Mouse (Mus musculus) liver, embryonic 15.5 days (tissue): ENCODE data around the gene Nfkb2. TPM values are rescaled to one million over a fixed set of nuclear protein-coding genes. Genes with fewer than 3 reads are reported as not detected.
A peak's percentile ranks its signal among the peaks of the same experiment; 100 is the strongest.

Source experiments
- ATAC-seq: fragments of 200-750 bp; cut with Nextera tagmentation; 2 replicates; pipeline ENCODE4 v1.8.0; 2017; ENCODE audit warnings: moderate number of reproducible peaks, mild to moderate bottlenecking, moderate library complexity; ENCODE audit not compliant: insufficient read depth
- H3K27ac ChIP-seq: fragments of 300-500 bp; sonication (generic); replicated peaks from 2 replicates; pipeline ENCODE4 v1.5.1; 2015; ENCODE audit warnings: mild to moderate bottlenecking, inconsistent platforms
- H3K27me3 ChIP-seq: fragments of 300-500 bp; sonication (generic); 2 replicates; pipeline ENCODE4 v1.6.1; 2015; ENCODE audit warnings: mild to moderate bottlenecking, inconsistent platforms
- H3K36me3 ChIP-seq: fragments of 300-500 bp; sonication (generic); replicated peaks from 2 replicates; pipeline ENCODE4 v1.6.1; 2015; ENCODE audit warnings: moderate library complexity, mild to moderate bottlenecking, inconsistent platforms
- H3K4me1 ChIP-seq: fragments of 300-500 bp; sonication (generic); replicated peaks from 2 replicates; pipeline ENCODE4 v1.6.1; 2015; ENCODE audit warnings: inconsistent platforms
- H3K4me2 ChIP-seq: fragments of 300-500 bp; sonication (generic); 2 replicates; pipeline ENCODE4 v1.6.1; 2015; ENCODE audit warnings: moderate library complexity, mild to moderate bottlenecking, inconsistent platforms
- H3K4me3 ChIP-seq: fragments of 300-500 bp; sonication (generic); replicated peaks from 2 replicates; pipeline ENCODE4 v1.5.1; 2015; ENCODE audit warnings: mild to moderate bottlenecking, inconsistent platforms
- H3K9ac ChIP-seq: fragments of 300-500 bp; sonication (generic); 2 replicates; pipeline ENCODE4 v1.6.1; 2015; ENCODE audit warnings: moderate library complexity, mild to moderate bottlenecking, inconsistent platforms
- H3K9me3 ChIP-seq: fragments of 300-500 bp; sonication (generic); replicated peaks from 2 replicates; pipeline ENCODE4 v1.6.1; 2016; ENCODE audit warnings: inconsistent platforms
- WGBS: fragments of 180-500 bp; shearing (Covaris S2); methylation state at CpG from one replicate; pipeline ENCODE4 v1.1.7; 2015; ENCODE audit warnings: mixed read lengths; ENCODE audit not compliant: insufficient replicate concordance; 5-methylcytosine and 5-hydroxymethylcytosine counted together
- polyA plus RNA-seq: library from polyadenylated mRNA; unstranded; fragments of >200 nt; fragmentation: Nextera tagmentation; extraction: Ambion mirVana; gene quantifications from 2 replicates; pipeline ENCODE4 v1.2.1, GENCODE M21; 2015

Nfkb2 gene
- polyA plus RNA-seq, 1 experiment from 2014 or later, result 4.2 TPM

DNA sequence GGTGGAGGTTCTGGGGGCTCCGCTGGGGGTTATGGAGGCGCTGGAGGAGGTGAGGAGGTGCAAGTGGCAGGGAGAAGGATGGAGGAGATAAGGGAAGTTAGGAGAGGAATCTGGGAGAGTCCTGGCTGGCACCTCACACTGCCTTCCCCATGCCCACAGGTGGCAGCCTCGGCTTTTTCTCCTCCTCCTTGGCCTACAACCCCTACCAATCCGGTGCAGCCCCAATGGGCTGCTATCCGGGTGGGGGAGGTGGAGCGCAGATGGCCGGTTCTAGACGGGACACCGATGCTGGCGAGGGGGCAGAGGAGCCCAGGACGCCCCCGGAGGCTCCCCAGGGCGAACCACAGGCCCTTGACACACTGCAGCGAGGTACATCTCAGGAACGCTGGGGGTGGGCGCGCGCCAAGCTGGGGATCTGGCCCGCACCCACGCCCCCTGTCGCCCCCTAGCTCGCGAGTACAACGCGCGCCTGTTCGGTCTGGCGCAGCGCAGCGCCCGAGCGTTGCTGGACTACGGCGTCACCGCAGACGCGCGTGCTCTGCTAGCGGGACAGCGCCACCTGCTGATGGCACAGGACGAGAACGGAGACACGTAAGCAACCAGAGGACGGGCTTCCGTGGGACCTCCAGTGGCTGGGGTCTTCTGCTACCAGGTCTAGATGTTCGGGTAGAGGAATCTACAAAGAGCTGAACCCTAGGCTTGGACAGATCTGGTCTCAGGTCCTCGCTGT, 4.8 kb downstream of the Nfkb2 start:
- no peaks in the 10 kb centered on the region for H3K9me3 ChIP-seq
- 3% methylated on average over 46 of the region's 47 CpGs for WGBS
- peak overlapping the region; percentile 47 for H3K9ac ChIP-seq
- H3K4me1 ChIP-seq, result peaks cover 62% of the 10 kb centered on the region
- ATAC-seq, result no peak
- no peak overlapping the region; the same call in 1 of the 2 replicates for H3K27ac ChIP-seq
- H3K27me3 ChIP-seq, result peaks cover 34% of the 10 kb centered on the region
- H3K4me2 ChIP-seq, result peak overlapping the region; percentile 90
- peaks cover 22% of the 10 kb centered on the region for H3K36me3 ChIP-seq
- peak overlapping the region; percentile 53 for H3K4me3 ChIP-seq

DNA sequence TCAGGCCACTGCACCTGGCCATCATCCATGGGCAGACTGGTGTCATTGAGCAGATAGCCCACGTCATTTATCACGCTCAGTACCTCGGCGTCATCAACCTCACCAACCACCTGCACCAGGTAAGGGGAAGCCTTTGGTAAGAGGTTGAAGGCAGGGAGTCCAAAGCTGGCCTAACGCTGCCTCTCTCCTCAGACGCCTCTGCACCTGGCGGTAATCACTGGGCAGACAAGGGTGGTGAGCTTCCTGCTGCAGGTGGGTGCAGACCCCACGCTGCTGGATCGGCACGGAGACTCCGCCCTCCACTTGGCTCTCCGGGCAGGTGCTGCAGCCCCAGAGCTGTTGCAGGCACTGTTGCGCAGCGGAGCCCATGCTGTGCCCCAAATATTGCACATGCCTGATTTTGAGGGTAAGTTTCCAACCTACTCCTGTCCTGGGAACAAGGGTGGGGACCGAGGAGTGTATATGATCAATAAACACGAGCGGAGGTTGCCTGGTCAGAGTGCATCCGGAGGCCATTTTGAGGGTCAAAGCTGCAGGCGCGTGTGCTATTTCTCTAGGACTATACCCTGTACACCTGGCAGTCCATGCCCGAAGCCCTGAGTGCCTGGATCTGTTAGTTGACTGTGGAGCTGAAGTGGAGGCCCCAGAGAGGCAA, 5.7 kb downstream of the Nfkb2 start:
- Histone ChIP-seq H3K4me3 (no peak overlapping the region), H3K27me3 (peaks cover 43% of the 10 kb centered on the region), H3K27ac (no peak overlapping the region), H3K36me3 (peaks cover 22% of the 10 kb centered on the region), H3K4me2 (no peak overlapping the region; the same call in 1 of the 2 replicates), H3K9me3 (no peaks in the 10 kb centered on the region), H3K9ac (peak overlapping the region; percentile 47; the same call in 1 of the 2 replicates), H3K4me1 (peaks cover 62% of the 10 kb centered on the region)
- WGBS, result 74% methylated on average over 21 of the region's 21 CpGs
- no peak for ATAC-seq

GRCm38 (mm10) chr19:46310312-46310865, 6.3 kb downstream of the Nfkb2 start:
- H3K36me3 ChIP-seq, result peaks cover 22% of the 10 kb centered on the region
- peaks cover 63% of the 10 kb centered on the region for H3K4me1 ChIP-seq
- no peak overlapping the region for H3K27ac ChIP-seq
- 86% methylated on average over 12 of the region's 12 CpGs for WGBS
- ATAC-seq, result no peak
- H3K4me3 ChIP-seq, result no peak overlapping the region
- H3K9me3 ChIP-seq, result no peaks in the 10 kb centered on the region
- H3K4me2 ChIP-seq, result no peak overlapping the region
- peaks cover 49% of the 10 kb centered on the region for H3K27me3 ChIP-seq
- H3K9ac ChIP-seq, result no peak overlapping the region

GRCm38 (mm10) chr19:46311341-46311740, 7.2 kb downstream of the Nfkb2 start:
- peaks cover 22% of the 10 kb centered on the region for H3K36me3 ChIP-seq
- ATAC-seq, result no peak
- H3K27ac ChIP-seq, result no peak overlapping the region
- H3K4me2 ChIP-seq, result no peak overlapping the region
- no peak overlapping the region for H3K9ac ChIP-seq
- WGBS, result 90% methylated on average over 9 of the region's 9 CpGs
- H3K4me1 ChIP-seq, result peaks cover 64% of the 10 kb centered on the region
- H3K9me3 ChIP-seq, result no peaks in the 10 kb centered on the region
- peaks cover 59% of the 10 kb centered on the region for H3K27me3 ChIP-seq
- H3K4me3 ChIP-seq, result no peak overlapping the region

GRCm38 (mm10) chr19:46312566-46312965, 8.4 kb downstream of the Nfkb2 start:
- H3K9me3 ChIP-seq, result no peaks in the 10 kb centered on the region
- H3K27ac ChIP-seq, result peak overlapping the region; percentile 95; the same call in 1 of the 2 replicates
- no peak overlapping the region for H3K9ac ChIP-seq
- 88% methylated on average over 21 of the region's 21 CpGs for WGBS
- H3K4me2 ChIP-seq, result peak overlapping the region; percentile 90; the same call in 1 of the 2 replicates
- no peak for ATAC-seq
- H3K27me3 ChIP-seq, result peaks cover 66% of the 10 kb centered on the region
- peaks cover 71% of the 10 kb centered on the region for H3K4me1 ChIP-seq
- H3K36me3 ChIP-seq, result peaks cover 22% of the 10 kb centered on the region
- H3K4me3 ChIP-seq, result no peak overlapping the region

- Histone ChIP-seq H3K9ac (no peak overlapping the region; the same call in 1 of the 2 replicates), H3K36me3 (peaks cover 22% of the 10 kb centered on the region), H3K27ac (peak overlapping the region; percentile 95), H3K9me3 (no peaks in the 10 kb centered on the region), H3K4me1 (peaks cover 77% of the 10 kb centered on the region), H3K4me2 (peak overlapping the region; percentile 90), H3K4me3 (peak overlapping the region; percentile 50), H3K27me3 (peaks cover 66% of the 10 kb centered on the region)
- ATAC-seq, result no peak
- WGBS, result 83% methylated on average over 9 of the region's 9 CpGs
Observed at GRCm38 (mm10) chr19:46313116-46313515, 9.0 kb downstream of the Nfkb2 start.

DNA sequence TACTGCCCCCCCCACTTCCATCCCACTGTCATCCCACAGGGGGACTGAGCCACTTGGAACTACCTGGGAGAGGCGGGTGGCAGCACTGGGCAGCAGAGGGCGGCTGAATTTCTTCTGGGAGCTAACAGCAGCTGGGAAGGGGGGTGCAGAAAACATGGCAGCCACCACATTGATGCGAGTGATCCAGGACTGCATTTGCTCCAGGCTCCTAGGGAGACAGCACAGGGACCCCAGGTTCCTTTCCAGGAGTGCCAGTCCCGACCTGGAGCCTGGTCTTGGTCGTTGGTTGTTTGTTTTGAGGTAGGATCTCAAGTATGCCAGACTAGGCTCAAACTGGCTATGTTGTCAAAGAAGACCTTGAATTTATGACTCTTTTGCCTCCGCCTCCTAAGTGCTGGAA, 9.5 kb downstream of the Nfkb2 start:
- peaks cover 77% of the 10 kb centered on the region for H3K4me1 ChIP-seq
- peak overlapping the region; percentile 50 for H3K4me3 ChIP-seq
- H3K27ac ChIP-seq, result peak overlapping the region; percentile 95

GRCm38 (mm10) chr19:46314151-46314601, 10.1 kb downstream of the Nfkb2 start:
- peak overlapping the region; percentile 90 for H3K4me2 ChIP-seq
- H3K9me3 ChIP-seq, result no peaks in the 10 kb centered on the region
- H3K9ac ChIP-seq, result peak overlapping the region; percentile 61
- H3K27ac ChIP-seq, result peak overlapping the region; percentile 95
- H3K4me1 ChIP-seq, result peaks cover 77% of the 10 kb centered on the region
- peak; percentile 32 for ATAC-seq
- 11% methylated on average over 18 of the region's 18 CpGs for WGBS
- H3K27me3 ChIP-seq, result peaks cover 68% of the 10 kb centered on the region
- peak overlapping the region; percentile 50 for H3K4me3 ChIP-seq
- peaks cover 22% of the 10 kb centered on the region for H3K36me3 ChIP-seq

More for the DNA sequence above, 9.5 kb downstream of the Nfkb2 start:
- Histone ChIP-seq H3K36me3 (peaks cover 22% of the 10 kb centered on the region), H3K27me3 (peaks cover 66% of the 10 kb centered on the region), H3K9ac (peak overlapping the region; percentile 61), H3K4me2 (peak overlapping the region; percentile 90), H3K9me3 (no peaks in the 10 kb centered on the region)
- ATAC-seq, result no peak
- WGBS, result 66% methylated on average over 6 of the region's 6 CpGs

DNA sequence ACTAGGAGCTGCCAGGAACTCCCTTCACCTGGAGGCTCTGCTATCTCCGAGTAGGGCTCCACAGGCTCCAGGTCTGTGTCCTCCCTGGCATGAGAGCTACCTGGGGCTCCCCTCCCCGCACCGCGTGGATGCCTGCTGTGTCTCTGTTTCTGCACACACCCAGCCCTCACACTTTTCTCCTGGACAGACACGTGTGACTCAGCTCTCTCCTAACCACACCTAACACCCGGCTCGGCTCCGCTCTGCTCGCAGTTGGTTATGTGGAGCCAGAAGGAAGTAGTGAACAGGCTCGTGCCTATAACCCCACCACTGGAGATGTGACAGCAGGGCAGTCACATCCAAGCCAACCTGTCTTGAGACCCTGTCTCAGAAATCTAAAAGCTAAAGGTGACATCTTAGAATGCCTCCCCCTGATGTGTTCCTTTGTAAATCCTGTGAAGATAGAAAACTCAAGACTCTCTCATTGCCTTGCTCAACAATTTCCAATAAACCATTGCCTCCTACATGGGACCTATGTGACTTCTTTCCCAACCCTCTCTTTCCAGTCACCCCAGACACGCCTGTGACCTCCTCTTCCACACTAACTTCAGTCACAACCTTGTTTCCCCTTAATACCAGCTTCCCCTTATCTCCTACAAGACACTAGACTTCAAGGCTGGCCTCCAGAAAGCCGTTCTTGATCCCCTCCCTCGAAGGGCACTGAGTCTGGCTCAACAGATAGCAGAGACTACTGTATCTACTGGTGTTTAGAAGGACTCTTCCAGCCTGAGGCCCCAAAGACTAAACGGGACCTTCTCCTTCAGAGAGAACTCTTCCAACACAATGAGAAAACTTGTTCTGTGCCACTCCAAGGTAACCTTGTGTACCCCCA, 11.0 kb downstream of the Nfkb2 start:
- ATAC-seq, result peak; percentile 91
- WGBS, result 6% methylated on average over 14 of the region's 14 CpGs
- peak overlapping the region; percentile 61 for H3K9ac ChIP-seq
- H3K27me3 ChIP-seq, result peaks cover 73% of the 10 kb centered on the region
- H3K9me3 ChIP-seq, result no peaks in the 10 kb centered on the region
- H3K4me2 ChIP-seq, result peak overlapping the region; percentile 90
- H3K4me1 ChIP-seq, result peaks cover 73% of the 10 kb centered on the region
- H3K36me3 ChIP-seq, result peaks cover 14% of the 10 kb centered on the region
- H3K27ac ChIP-seq, result peak overlapping the region; percentile 95
- peak overlapping the region; percentile 50 for H3K4me3 ChIP-seq

DNA sequence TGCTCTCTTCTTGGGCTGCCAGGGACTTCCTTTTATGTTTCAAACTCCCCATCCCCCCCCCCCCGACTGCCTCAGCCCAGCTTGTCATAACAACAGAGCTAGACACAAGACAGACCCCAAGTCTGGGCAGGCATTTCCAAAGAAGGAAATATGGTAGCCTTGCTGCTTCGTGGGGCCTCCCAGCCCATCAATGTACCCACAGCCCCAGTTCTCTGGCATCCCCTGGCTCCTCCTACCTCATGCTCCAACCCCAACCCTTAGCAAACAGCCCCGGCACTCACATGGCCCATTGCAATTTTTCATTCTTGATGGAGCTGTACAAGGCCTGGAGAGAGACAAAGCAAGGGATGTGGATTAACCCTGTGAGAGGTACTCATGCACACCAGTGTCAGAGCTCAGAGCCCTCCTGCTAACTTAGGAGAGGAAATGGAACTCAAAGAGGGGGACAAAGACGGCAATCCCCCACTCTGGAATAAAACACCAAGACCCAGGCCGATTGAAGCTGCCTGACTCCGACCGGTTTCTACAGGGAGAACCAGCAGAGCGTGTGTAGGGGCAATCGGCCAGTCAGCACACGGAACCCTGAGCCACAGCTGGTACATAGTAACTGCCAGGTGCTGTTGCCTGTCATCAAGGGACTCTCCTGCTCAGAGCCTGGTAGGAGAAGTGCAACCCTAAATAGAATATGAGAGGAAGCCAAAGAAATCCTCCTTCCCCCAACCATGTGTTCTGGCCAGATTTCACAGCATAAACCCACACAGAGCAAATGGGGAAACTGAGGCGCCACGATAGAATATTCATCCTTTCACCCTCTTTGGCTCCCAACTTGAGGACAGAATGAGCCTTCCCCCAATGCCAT, 11.9 kb downstream of the Nfkb2 start:
- peak overlapping the region; percentile 61 for H3K9ac ChIP-seq
- WGBS, result 46% methylated on average over 12 of the region's 12 CpGs

More for the DNA sequence above, 11.9 kb downstream of the Nfkb2 start:
- peak overlapping the region; percentile 95 for H3K27ac ChIP-seq
- H3K27me3 ChIP-seq, result peaks cover 82% of the 10 kb centered on the region
- H3K9me3 ChIP-seq, result no peaks in the 10 kb centered on the region
- peak overlapping the region; percentile 50 for H3K4me3 ChIP-seq
- ATAC-seq, result peak; percentile 23
- peaks cover 11% of the 10 kb centered on the region for H3K36me3 ChIP-seq
- peak overlapping the region; percentile 90 for H3K4me2 ChIP-seq
- peaks cover 73% of the 10 kb centered on the region for H3K4me1 ChIP-seq
